19 mouse cellular contexts compared by ENCODE assay signal in the genomic region with DNA sequence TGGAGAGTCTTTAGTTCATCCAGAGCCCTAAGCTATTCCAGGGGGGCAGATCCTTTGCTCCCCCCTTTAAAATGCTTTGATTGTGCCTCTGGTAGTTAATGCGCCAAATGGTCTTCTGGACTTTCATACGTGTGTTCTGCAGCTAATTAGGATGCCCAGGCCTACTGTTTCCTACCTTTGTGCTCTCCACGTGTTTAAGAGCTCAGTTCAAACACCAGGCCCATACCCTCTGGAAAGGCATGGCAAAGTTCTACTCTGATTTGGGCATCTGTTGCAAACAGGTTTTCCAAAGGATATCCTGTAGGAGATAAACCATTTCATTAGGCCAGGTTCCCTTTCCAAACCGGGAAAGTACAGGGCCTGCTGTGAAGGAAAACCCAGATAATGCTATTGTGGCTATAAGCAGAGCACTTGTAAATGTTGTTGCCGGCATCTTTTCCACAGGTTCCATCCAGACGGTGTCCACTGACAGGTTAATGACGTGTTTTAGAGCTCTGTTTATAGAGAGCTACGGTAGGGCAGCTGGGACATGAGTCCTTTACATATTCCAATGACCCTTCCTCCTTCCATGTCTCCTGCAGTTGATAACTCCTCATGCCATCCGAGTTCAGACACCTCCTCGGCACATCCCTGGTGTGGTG.
DNase-seq lines count a peak whose midpoint lies in the region; ATAC-seq and TF ChIP-seq lines count a peak whose summit lies in the region.
"Had no signal": no experiment of that assay in that cellular context is flagged by ENCODE, and none has a peak within 500 bp of the region (broad histone marks: within the 10 kb centered on the region; RNA-seq: fewer than 3 reads in every experiment).

No protein-coding gene starts in this region.

- no peaks in the 10 kb centered on the region for H3K27me3 ChIP-seq in heart, embryonic 15.5 days
- H3K27me3 ChIP-seq in limb, embryonic 11.5 days (ENCODE audit: control insufficient read depth, insufficient read depth, low read length), result no peaks in the 10 kb centered on the region
- H3K27me3 ChIP-seq: hindbrain, embryonic 13.5 days had no signal

- peak overlapping the region; percentile 43; the same call in 1 of the 2 replicates for H3K27ac ChIP-seq in gastrocnemius, adult 2 months
- H3K27ac ChIP-seq in heart, embryonic 15.5 days, result no peak overlapping the region
- H3K27ac ChIP-seq in brown adipose tissue, adult 24 weeks (replicated peaks; ENCODE audit: low read depth, low read length), result peak overlapping the region; percentile 66
- no peak overlapping the region for H3K27ac ChIP-seq in limb, embryonic 11.5 days (replicated peaks; ENCODE audit: low read depth, low read length)
- H3K27ac ChIP-seq: forebrain, embryonic 10.5 days; hindbrain, postnatal 0 days had no signal

- ATAC-seq in heart, embryonic 15.5 days (replicated peaks; ENCODE audit: insufficient number of reproducible peaks, insufficient read depth, low FRiP score, low read depth), result peak; percentile 50; the same call in 1 of the 2 replicates
- ATAC-seq in limb, embryonic 11.5 days (ENCODE audit: insufficient number of reproducible peaks, low FRiP score, low TSS enrichment, low read depth), result 0 out of 2 replicates have a peak, but pooled peaks have one; percentile 24
- ATAC-seq: forebrain, embryonic 14.5 days; hindbrain, postnatal 0 days had no signal

- no peak overlapping the region for H3K9ac ChIP-seq in heart, embryonic 15.5 days
- no peak overlapping the region for H3K9ac ChIP-seq in limb, embryonic 11.5 days (ENCODE audit: low read length)
- H3K9ac ChIP-seq: embryonic facial prominence, embryonic 13.5 days; hindbrain, embryonic 13.5 days had no signal

- intact Hi-C loops in gastrocnemius, adult 2 months (cut with DNase I), result no loop called here
- intact Hi-C loops in gastrocnemius, postnatal 36 days (cut with DNase I), result no loop called here
- intact Hi-C loops in heart, postnatal 10 days (cut with DNase I), result no loop called here

- WGBS in heart, embryonic 15.5 days, result 45% methylated on average over 10 of the region's 10 CpGs
- WGBS in limb, embryonic 11.5 days, result 29% methylated on average over 10 of the region's 10 CpGs

- 0 out of 2 replicates have a peak, but pooled peaks cover 4% of the 10 kb centered on the region for H3K4me1 ChIP-seq in heart, embryonic 15.5 days (replicated peaks)
- H3K4me1 ChIP-seq in brown adipose tissue, adult 24 weeks (ENCODE audit: control insufficient read depth, insufficient read depth, insufficient read length, low read length), result peaks cover 13% of the 10 kb centered on the region
- peaks cover 15% of the 10 kb centered on the region for H3K4me1 ChIP-seq in limb, embryonic 11.5 days (ENCODE audit: control insufficient read depth, insufficient read depth, low read length)

- no peak for DNase-seq in gastrocnemius, adult 2 months
- DNase-seq in gastrocnemius, postnatal 36 days, result no peak
- no peak for DNase-seq in heart, postnatal 10 days
- DNase-seq in limb, embryonic 11.5 days (ENCODE audit: low spot score), result peak; percentile 60
- DNase-seq in lung, postnatal 25 days (ENCODE audit: low spot score), result no peak
- DNase-seq in layer of hippocampus, adult 9-11 months, result no peak
- DNase-seq: cerebellum, adult 11-12 months; cerebellum, adult 9-10 months; cerebellum, postnatal 25 days; gastrocnemius, postnatal 10 days had no signal

- H3K4me3 ChIP-seq in gastrocnemius, adult 2 months, result no peak overlapping the region
- no peak overlapping the region for H3K4me3 ChIP-seq in heart, embryonic 15.5 days
- no peak overlapping the region for H3K4me3 ChIP-seq in brown adipose tissue, adult 24 weeks (ENCODE audit: insufficient read depth, low read depth, low read length)
- no peak overlapping the region for H3K4me3 ChIP-seq in limb, embryonic 11.5 days (ENCODE audit: low read depth, low read length)
- H3K4me3 ChIP-seq: embryonic facial prominence, embryonic 13.5 days; erythroblast, embryonic 14.5 days; forebrain, embryonic 10.5 days; hindbrain, embryonic 13.5 days had no signal

- no peaks in the 10 kb centered on the region for H3K9me3 ChIP-seq in heart, embryonic 15.5 days (replicated peaks)
- H3K9me3 ChIP-seq in limb, embryonic 11.5 days (ENCODE audit: control insufficient read depth, low read length), result no peaks in the 10 kb centered on the region
- H3K9me3 ChIP-seq: embryonic facial prominence, embryonic 13.5 days; forebrain, embryonic 10.5 days; hindbrain, embryonic 13.5 days had no signal

- H3K36me3 ChIP-seq in heart, embryonic 15.5 days, result no peaks in the 10 kb centered on the region
- no peaks in the 10 kb centered on the region for H3K36me3 ChIP-seq in limb, embryonic 11.5 days (ENCODE audit: control insufficient read depth, insufficient read depth, low read length)
- H3K36me3 ChIP-seq: forebrain, embryonic 10.5 days had no signal

- H3K4me2 ChIP-seq in heart, embryonic 15.5 days, result no peak overlapping the region
- H3K4me2 ChIP-seq in limb, embryonic 11.5 days (ENCODE audit: low read depth, severe bottlenecking), result no peak overlapping the region
- H3K4me2 ChIP-seq: heart, embryonic 11.5 days; hindbrain, embryonic 13.5 days had no signal

- no peak for TF ChIP-seq CTCF in gastrocnemius, adult 2 months (IDR thresholded peaks at IDR 0.05)

Comparison
In these comparisons a context has a peak if more than half of its experiments do, and no peak if none do; other contexts are left out.
1. H3K27ac ChIP-seq: peak in gastrocnemius, adult 2 months (single experiment) and brown adipose tissue, adult 24 weeks (single experiment); none in heart, embryonic 15.5 days (single experiment) and limb, embryonic 11.5 days (single experiment).